Mouse (Mus musculus) hindbrain, embryonic 13.5 days (tissue): ENCODE measurements around the gene Auts2. TPM values are rescaled to one million over a fixed set of nuclear protein-coding genes. Genes with fewer than 3 reads are reported as not detected.

Experiments
- ATAC-seq: fragments of 200-750 bp; cut with Nextera tagmentation; 2 replicates; pipeline ENCODE4 v1.8.0; 2017; ENCODE audit warnings: moderate TSS enrichment; ENCODE audit not compliant: low FRiP score
- H3K27ac ChIP-seq: fragments of 300-500 bp; sonication (generic); 2 replicates; pipeline ENCODE4 v1.5.1; 2015; ENCODE audit warnings: inconsistent platforms, mild to moderate bottlenecking, moderate library complexity
- H3K27me3 ChIP-seq: fragments of 300-500 bp; sonication (generic); 2 replicates; pipeline ENCODE4 v1.6.1; 2015; ENCODE audit warnings: mild to moderate bottlenecking, inconsistent platforms
- H3K36me3 ChIP-seq: fragments of 300-500 bp; sonication (generic); 2 replicates; pipeline ENCODE4 v1.6.1; 2015; ENCODE audit warnings: mild to moderate bottlenecking, inconsistent platforms
- H3K4me1 ChIP-seq: fragments of 300-500 bp; sonication (generic); replicated peaks from 2 replicates; pipeline ENCODE4 v1.6.1; 2015; ENCODE audit warnings: inconsistent platforms
- H3K4me2 ChIP-seq: fragments of 300-500 bp; sonication (generic); 2 replicates; pipeline ENCODE4 v1.6.1; 2015; ENCODE audit warnings: inconsistent platforms, mild to moderate bottlenecking, moderate library complexity
- H3K4me3 ChIP-seq: fragments of 300-500 bp; sonication (generic); 2 replicates; pipeline ENCODE4 v1.5.1; 2015; ENCODE audit warnings: mild to moderate bottlenecking, inconsistent platforms
- H3K9ac ChIP-seq: fragments of 300-500 bp; sonication (generic); 2 replicates; pipeline ENCODE4 v1.6.1; 2015; ENCODE audit warnings: mild to moderate bottlenecking, inconsistent platforms
- H3K9me3 ChIP-seq: fragments of 300-500 bp; sonication (generic); 2 replicates; pipeline ENCODE4 v1.6.1; 2016; ENCODE audit warnings: inconsistent platforms
- WGBS: fragments of 180-500 bp; shearing (Covaris S2); methylation state at CpG from one replicate; pipeline ENCODE4 v1.1.7; 2015; 5-methylcytosine and 5-hydroxymethylcytosine counted together
- polyA plus RNA-seq: library from polyadenylated mRNA; unstranded; fragments of >200 nt; fragmentation: Nextera tagmentation; extraction: Ambion mirVana; gene quantifications from 2 replicates; pipeline ENCODE4 v1.2.1, GENCODE M21; 2015

The Auts2 gene
- polyA plus RNA-seq, 1 experiment from 2014 or later, result 89.9 TPM

DNA sequence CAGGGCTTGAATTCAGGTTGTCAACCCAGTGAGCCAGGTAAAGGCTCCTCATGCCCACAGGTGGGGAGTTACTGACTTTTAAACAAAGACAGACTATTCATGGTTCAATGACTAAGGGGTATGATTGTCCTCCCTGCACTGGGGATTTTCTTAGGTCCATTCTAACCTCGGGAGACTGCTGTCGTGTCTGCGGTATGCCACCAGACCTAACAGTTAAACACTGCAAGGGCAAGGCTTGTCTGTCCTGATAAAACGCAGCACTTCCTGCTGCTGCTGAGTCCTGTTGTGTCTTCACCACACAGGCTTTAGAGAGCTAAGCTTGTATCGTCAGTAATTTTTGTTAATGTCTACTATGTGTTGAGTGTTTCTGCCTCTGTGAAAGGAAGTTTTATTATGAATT, 828.2 kb downstream of the Auts2 start:
- H3K36me3 ChIP-seq, result peaks cover 9% of the 10 kb centered on the region
- H3K4me2 ChIP-seq, result no peak overlapping the region
- H3K9ac ChIP-seq, result no peak overlapping the region
- H3K27me3 ChIP-seq, result 0 out of 2 replicates have a peak, but pooled peaks cover 1% of the 10 kb centered on the region
- H3K27ac ChIP-seq, result no peak overlapping the region
- no peak for ATAC-seq
- 87% methylated on average over 5 of the region's 5 CpGs for WGBS
- no peak overlapping the region for H3K4me3 ChIP-seq
- peaks cover 5% of the 10 kb centered on the region; the same call in 1 of the 2 replicates for H3K9me3 ChIP-seq
- H3K4me1 ChIP-seq, result peaks cover 55% of the 10 kb centered on the region

DNA sequence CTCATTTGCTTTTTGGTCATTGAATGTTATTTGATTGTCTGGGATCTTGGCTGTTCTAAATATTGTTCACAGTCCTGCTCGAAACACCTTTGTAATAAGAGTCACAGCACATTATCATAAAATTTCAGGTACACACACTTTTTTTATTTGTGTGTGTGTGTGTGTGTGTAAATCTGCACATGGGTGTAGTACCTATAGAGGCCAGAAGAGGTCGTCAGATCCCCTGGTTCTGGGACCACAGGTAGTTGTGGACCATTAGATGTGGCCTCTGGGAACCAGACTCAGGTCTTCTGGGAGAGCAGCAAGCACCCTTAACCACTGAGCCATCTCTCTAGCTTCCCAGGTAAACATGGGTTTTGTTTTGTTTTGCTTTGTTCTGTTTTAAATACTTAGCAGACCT, 830.7 kb downstream of the Auts2 start:
- Histone ChIP-seq H3K9ac (no peak overlapping the region), H3K27ac (no peak overlapping the region), H3K4me3 (no peak overlapping the region), H3K36me3 (peaks cover 9% of the 10 kb centered on the region), H3K27me3 (no peaks in the 10 kb centered on the region), H3K4me1 (peaks cover 33% of the 10 kb centered on the region), H3K9me3 (peaks cover 5% of the 10 kb centered on the region; the same call in 1 of the 2 replicates), H3K4me2 (no peak overlapping the region)
- ATAC-seq, result no peak
- 97% methylated on average over 2 of the region's 2 CpGs for WGBS

- no peak overlapping the region for H3K27ac ChIP-seq
- 61% methylated on average over 5 of the region's 5 CpGs for WGBS
- no peak for ATAC-seq
These were observed 831.5 kb downstream of the Auts2 start for GRCm38 (mm10) chr5:131711474-131712129.

GRCm38 (mm10) chr5:131710735-131711473, 832.2 kb downstream of the Auts2 start:
- no peak for ATAC-seq
- peaks cover 5% of the 10 kb centered on the region; the same call in 1 of the 2 replicates for H3K9me3 ChIP-seq
- H3K36me3 ChIP-seq, result peaks cover 8% of the 10 kb centered on the region
- no peak overlapping the region for H3K9ac ChIP-seq
- H3K4me2 ChIP-seq, result no peak overlapping the region
- H3K27me3 ChIP-seq, result no peaks in the 10 kb centered on the region
- WGBS, result 65% methylated on average over 8 of the region's 8 CpGs
- no peak overlapping the region for H3K4me3 ChIP-seq
- H3K27ac ChIP-seq, result no peak overlapping the region
- H3K4me1 ChIP-seq, result peaks cover 22% of the 10 kb centered on the region

More at GRCm38 (mm10) chr5:131711474-131712129, 831.5 kb downstream of the Auts2 start:
- no peak overlapping the region for H3K4me3 ChIP-seq
- H3K9me3 ChIP-seq, result peaks cover 5% of the 10 kb centered on the region; the same call in 1 of the 2 replicates
- H3K4me1 ChIP-seq, result peaks cover 29% of the 10 kb centered on the region
- no peaks in the 10 kb centered on the region for H3K27me3 ChIP-seq
- peaks cover 9% of the 10 kb centered on the region for H3K36me3 ChIP-seq
- H3K4me2 ChIP-seq, result no peak overlapping the region
- no peak overlapping the region for H3K9ac ChIP-seq

DNA sequence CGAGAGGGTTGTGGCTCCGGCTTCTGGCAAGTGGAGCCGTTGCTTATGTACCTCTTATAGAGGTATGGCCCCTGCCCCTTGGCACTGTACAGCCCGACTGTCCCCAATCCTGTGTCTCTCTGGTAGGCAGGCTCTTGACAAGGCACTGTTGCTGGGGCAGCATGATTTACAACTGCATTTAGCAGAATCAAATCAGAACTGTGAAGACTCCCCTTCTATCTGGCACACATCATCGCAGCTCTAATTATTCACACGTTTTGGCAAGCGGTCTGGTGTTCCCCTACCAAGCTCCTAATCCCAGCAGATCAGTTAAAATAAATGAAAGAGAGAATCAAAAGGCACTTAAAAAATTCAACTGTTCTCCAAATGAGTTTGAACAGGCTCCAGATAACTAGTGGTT, 835.7 kb downstream of the Auts2 start:
- no peak for ATAC-seq
- Histone ChIP-seq H3K36me3 (no peaks in the 10 kb centered on the region), H3K4me1 (peaks cover 35% of the 10 kb centered on the region), H3K9me3 (peaks cover 3% of the 10 kb centered on the region; the same call in 1 of the 2 replicates), H3K4me3 (no peak overlapping the region), H3K9ac (no peak overlapping the region), H3K27ac (no peak overlapping the region), H3K27me3 (no peaks in the 10 kb centered on the region), H3K4me2 (no peak overlapping the region)
- 74% methylated on average over 7 of the region's 7 CpGs for WGBS

DNA sequence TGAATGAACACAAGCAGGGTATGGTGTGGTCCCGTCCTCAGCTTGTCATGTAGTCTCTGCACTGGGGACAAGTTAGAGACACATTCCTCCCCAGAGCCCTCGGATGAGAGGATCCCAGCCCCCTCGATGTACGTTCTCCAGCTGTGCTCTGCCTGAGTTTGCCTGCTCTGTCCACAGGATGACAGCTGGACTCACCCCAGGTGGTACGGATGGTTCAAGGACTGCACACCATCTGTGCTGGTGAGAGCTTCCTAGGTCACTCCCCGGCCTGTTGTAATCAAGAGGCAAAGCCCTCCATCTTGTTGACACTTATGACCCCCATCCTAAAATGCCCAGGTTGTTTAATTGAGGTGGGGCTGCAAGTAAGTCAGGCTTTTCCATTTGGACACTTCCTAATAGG, 839.4 kb downstream of the Auts2 start:
- H3K4me1 ChIP-seq, result peaks cover 30% of the 10 kb centered on the region
- no peak overlapping the region for H3K4me3 ChIP-seq
- no peaks in the 10 kb centered on the region for H3K36me3 ChIP-seq
- no peaks in the 10 kb centered on the region for H3K9me3 ChIP-seq
- 55% methylated on average over 6 of the region's 6 CpGs for WGBS
- no peaks in the 10 kb centered on the region for H3K27me3 ChIP-seq
- no peak overlapping the region for H3K27ac ChIP-seq
- no peak for ATAC-seq
- no peak overlapping the region for H3K4me2 ChIP-seq
- no peak overlapping the region for H3K9ac ChIP-seq

GRCm38 (mm10) chr5:131702840-131703392, 840.2 kb downstream of the Auts2 start:
- H3K4me3 ChIP-seq, result no peak overlapping the region
- 88% methylated on average over 6 of the region's 6 CpGs for WGBS
- H3K4me2 ChIP-seq, result no peak overlapping the region
- no peaks in the 10 kb centered on the region for H3K9me3 ChIP-seq
- H3K27ac ChIP-seq, result no peak overlapping the region
- H3K27me3 ChIP-seq, result no peaks in the 10 kb centered on the region
- no peaks in the 10 kb centered on the region for H3K36me3 ChIP-seq
- H3K9ac ChIP-seq, result no peak overlapping the region
- H3K4me1 ChIP-seq, result peaks cover 30% of the 10 kb centered on the region
- no peak for ATAC-seq

DNA sequence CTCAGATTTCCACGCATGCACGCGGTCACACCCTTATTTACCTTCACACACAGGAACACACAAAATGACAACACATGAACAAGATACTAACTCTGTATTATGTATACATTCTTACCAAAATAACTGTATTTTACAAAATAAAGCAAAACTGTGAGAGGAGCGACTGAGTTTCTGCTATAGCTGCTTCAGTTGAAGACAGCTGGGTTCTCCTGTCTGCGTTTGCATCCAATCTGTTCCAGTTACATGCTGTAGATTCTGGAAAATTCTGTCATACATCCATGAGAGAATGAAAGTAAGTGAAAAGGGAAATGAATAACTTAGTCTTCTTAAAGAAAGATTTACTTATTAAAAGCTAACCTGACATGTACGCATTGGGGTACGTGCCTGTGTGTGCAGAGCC, 844.2 kb downstream of the Auts2 start:
- Histone ChIP-seq H3K27me3 (no peaks in the 10 kb centered on the region), H3K27ac (no peak overlapping the region), H3K36me3 (no peaks in the 10 kb centered on the region), H3K4me1 (peaks cover 20% of the 10 kb centered on the region), H3K4me2 (no peak overlapping the region), H3K4me3 (no peak overlapping the region), H3K9me3 (no peaks in the 10 kb centered on the region), H3K9ac (no peak overlapping the region)
- no peak for ATAC-seq
- 97% methylated on average over 7 of the region's 7 CpGs for WGBS

GRCm38 (mm10) chr5:131690781-131691180, 852.4 kb downstream of the Auts2 start:
- no peak overlapping the region for H3K4me2 ChIP-seq
- H3K9ac ChIP-seq, result no peak overlapping the region
- no peaks in the 10 kb centered on the region for H3K9me3 ChIP-seq
- H3K4me1 ChIP-seq, result peaks cover 17% of the 10 kb centered on the region; the same call in 1 of the 2 replicates
- H3K27me3 ChIP-seq, result no peaks in the 10 kb centered on the region
- no peak for ATAC-seq
- no peak overlapping the region for H3K4me3 ChIP-seq
- 95% methylated on average over 1 of the region's 1 CpGs for WGBS
- H3K27ac ChIP-seq, result no peak overlapping the region
- H3K36me3 ChIP-seq, result no peaks in the 10 kb centered on the region

- H3K4me1 ChIP-seq, result peaks cover 6% of the 10 kb centered on the region; the same call in 1 of the 2 replicates
- no peak overlapping the region for H3K27ac ChIP-seq
- H3K4me2 ChIP-seq, result no peak overlapping the region
- H3K9ac ChIP-seq, result no peak overlapping the region
- H3K36me3 ChIP-seq, result peaks cover 6% of the 10 kb centered on the region; the same call in 1 of the 2 replicates
- H3K9me3 ChIP-seq, result no peaks in the 10 kb centered on the region
- ATAC-seq, result no peak
- H3K27me3 ChIP-seq, result no peaks in the 10 kb centered on the region
- WGBS, result 75% methylated on average over 8 of the region's 8 CpGs
- H3K4me3 ChIP-seq, result no peak overlapping the region
These were observed 856.1 kb downstream of the Auts2 start for GRCm38 (mm10) chr5:131686956-131687618.

- Histone ChIP-seq H3K4me1 (peaks cover 39% of the 10 kb centered on the region), H3K9ac (peak overlapping the region; percentile 44; the same call in 1 of the 2 replicates), H3K36me3 (peaks cover 6% of the 10 kb centered on the region; the same call in 1 of the 2 replicates), H3K9me3 (no peaks in the 10 kb centered on the region), H3K27me3 (no peaks in the 10 kb centered on the region), H3K27ac (peak overlapping the region; percentile 90), H3K4me3 (no peak overlapping the region), H3K4me2 (peak overlapping the region; percentile 8; the same call in 1 of the 2 replicates)
- 23% methylated on average over 12 of the region's 12 CpGs for WGBS
- ATAC-seq, result peak; percentile 84
These were observed 862.9 kb downstream of the Auts2 start for GRCm38 (mm10) chr5:131680127-131680845.
